Comparison of ENCODE assay signal across 13 mouse cellular contexts in genomic region chr9:121903476-121904305, GRCm38 (mm10). TPM values are rescaled to one million over a fixed set of nuclear protein-coding genes. Genes with fewer than 3 reads are reported as not detected.
DNase-seq lines count a peak whose midpoint lies in the region; ATAC-seq lines count a peak whose summit lies in the region.
"Had no signal": no experiment of that assay in that cellular context is flagged by ENCODE, and none has a peak within 500 bp of the region (broad histone marks: within the 10 kb centered on the region; RNA-seq: fewer than 3 reads in every experiment).

No protein-coding gene starts in this region.

- no peak overlapping the region for H3K4me3 ChIP-seq in forebrain, embryonic 13.5 days
- no peak overlapping the region for H3K4me3 ChIP-seq in embryonic facial prominence, embryonic 10.5 days
- H3K4me3 ChIP-seq: embryonic facial prominence, embryonic 12.5 days; hindbrain, embryonic 12.5 days; limb, embryonic 13.5 days; megakaryocyte, embryonic 14.5 days; neural tube, embryonic 13.5 days had no signal

- no peaks in the 10 kb centered on the region for H3K4me1 ChIP-seq in forebrain, embryonic 13.5 days
- no peaks in the 10 kb centered on the region for H3K4me1 ChIP-seq in embryonic facial prominence, embryonic 10.5 days
- H3K4me1 ChIP-seq: embryonic facial prominence, embryonic 12.5 days; hindbrain, embryonic 12.5 days; limb, embryonic 13.5 days; neural tube, embryonic 13.5 days had no signal

- 78% methylated on average over 8 of the region's 8 CpGs for WGBS in forebrain, embryonic 13.5 days
- 81% methylated on average over 8 of the region's 8 CpGs for WGBS in embryonic facial prominence, embryonic 10.5 days

- H3K27me3 ChIP-seq in forebrain, embryonic 13.5 days, result no peaks in the 10 kb centered on the region
- no peaks in the 10 kb centered on the region for H3K27me3 ChIP-seq in embryonic facial prominence, embryonic 10.5 days (replicated peaks; ENCODE audit: low read depth, poor library complexity, severe bottlenecking)
- H3K27me3 ChIP-seq: embryonic facial prominence, embryonic 12.5 days; hindbrain, embryonic 12.5 days; limb, embryonic 13.5 days; neural tube, embryonic 13.5 days had no signal

- H3K9me3 ChIP-seq in forebrain, embryonic 13.5 days (replicated peaks), result no peaks in the 10 kb centered on the region
- H3K9me3 ChIP-seq in embryonic facial prominence, embryonic 10.5 days, result no peaks in the 10 kb centered on the region
- H3K9me3 ChIP-seq: embryonic facial prominence, embryonic 12.5 days; hindbrain, embryonic 12.5 days; limb, embryonic 13.5 days; neural tube, embryonic 13.5 days had no signal

- no peak for ATAC-seq in forebrain, embryonic 13.5 days

- no peak overlapping the region for H3K9ac ChIP-seq in forebrain, embryonic 13.5 days
- H3K9ac ChIP-seq: embryonic facial prominence, embryonic 12.5 days; hindbrain, embryonic 12.5 days; limb, embryonic 13.5 days; neural tube, embryonic 13.5 days had no signal

- peak; percentile 23 for DNase-seq in kidney, adult 11 months
- DNase-seq in kidney, adult 9 months, result no peak
- peak; percentile 6 for DNase-seq in urinary bladder, postnatal 10 days (ENCODE audit: low spot score)
- no peak for DNase-seq in urinary bladder, postnatal 25 days (ENCODE audit: low spot score)
- peak; percentile 16 to 37 for DNase-seq in cerebellum, postnatal 4 days (ENCODE audit: low spot score in 2 of 2)
- no peak for DNase-seq in lung, postnatal 10 days
- no peak for DNase-seq in embryonic facial prominence, embryonic 10.5 days (ENCODE audit: low spot score)

- H3K27ac ChIP-seq in forebrain, embryonic 13.5 days, result no peak overlapping the region
- H3K27ac ChIP-seq in embryonic facial prominence, embryonic 10.5 days (replicated peaks), result no peak overlapping the region
- H3K27ac ChIP-seq: embryonic facial prominence, embryonic 12.5 days; hindbrain, embryonic 12.5 days; limb, embryonic 13.5 days; neural tube, embryonic 13.5 days had no signal

- no peak overlapping the region for H3K4me2 ChIP-seq in forebrain, embryonic 13.5 days
- H3K4me2 ChIP-seq: embryonic facial prominence, embryonic 12.5 days; hindbrain, embryonic 12.5 days; limb, embryonic 13.5 days; neural tube, embryonic 13.5 days had no signal

- no peaks in the 10 kb centered on the region for H3K36me3 ChIP-seq in forebrain, embryonic 13.5 days (ENCODE audit: poor library complexity, severe bottlenecking)
- H3K36me3 ChIP-seq in embryonic facial prominence, embryonic 10.5 days (replicated peaks), result no peaks in the 10 kb centered on the region
- H3K36me3 ChIP-seq: embryonic facial prominence, embryonic 12.5 days; hindbrain, embryonic 12.5 days; limb, embryonic 13.5 days; neural tube, embryonic 13.5 days had no signal

RNA-seq across cellular contexts. Expression of gene Ackr2, which starts 5.5 kb away (rescaled TPM):
- 1.1 and 1.7 TPM in 2 replicates for polyA plus RNA-seq in forebrain, embryonic 13.5 days (2015; fragmentation: Nextera tagmentation; extraction: Ambion mirVana)
- polyA plus RNA-seq in embryonic facial prominence, embryonic 10.5 days (2016; fragmentation: Nextera tagmentation; extraction: Ambion mirVana), result 0.18 and 0.52 TPM in 2 replicates

RNA-seq across cellular contexts. Expression of gene Cyp8b1, which starts 12.4 kb away (rescaled TPM):
- polyA plus RNA-seq in forebrain, embryonic 13.5 days (2015; fragmentation: Nextera tagmentation; extraction: Ambion mirVana), result not detected in 2 replicates
- polyA plus RNA-seq in embryonic facial prominence, embryonic 10.5 days (2016; fragmentation: Nextera tagmentation; extraction: Ambion mirVana), result not detected in 2 replicates
- polyA plus RNA-seq: embryonic facial prominence, embryonic 12.5 days; hindbrain, embryonic 12.5 days; limb, embryonic 13.5 days; neural tube, embryonic 13.5 days had no signal

RNA-seq across cellular contexts. Expression of gene Higd1a, which starts 45.5 kb away (rescaled TPM):
- 151 and 159 TPM in 2 replicates for polyA plus RNA-seq in forebrain, embryonic 13.5 days (2015; fragmentation: Nextera tagmentation; extraction: Ambion mirVana)
- polyA plus RNA-seq in embryonic facial prominence, embryonic 10.5 days (2016; fragmentation: Nextera tagmentation; extraction: Ambion mirVana), result 195 and 201 TPM in 2 replicates

RNA-seq across cellular contexts. Expression of gene Fam198a, which starts 47.1 kb away (rescaled TPM):
- 1.0 and 1.2 TPM in 2 replicates for polyA plus RNA-seq in forebrain, embryonic 13.5 days (2015; fragmentation: Nextera tagmentation; extraction: Ambion mirVana)
- 0.37 and 0.53 TPM in 2 replicates for polyA plus RNA-seq in embryonic facial prominence, embryonic 10.5 days (2016; fragmentation: Nextera tagmentation; extraction: Ambion mirVana)

Comparison
In these comparisons a context has a peak if more than half of its experiments do, and no peak if none do; other contexts are left out.
1. DNase-seq: peak in kidney, adult 11 months (single experiment), urinary bladder, postnatal 10 days (single experiment) and cerebellum, postnatal 4 days (2 of 2); none in kidney, adult 9 months (single experiment), urinary bladder, postnatal 25 days (single experiment), lung, postnatal 10 days (single experiment) and embryonic facial prominence, embryonic 10.5 days (single experiment).